Mouse (Mus musculus) olfactory bulb, adult 2 months (tissue): ENCODE data around the gene Fkbp6. TPM values are rescaled to one million over a fixed set of nuclear protein-coding genes. Genes with fewer than 3 reads are reported as not detected.

ENCODE experiments used
- H3K27ac ChIP-seq: fragments of 200-500 bp; 2 replicates; pipeline ENCODE4 v1.5.1; 2012; ENCODE audit warnings: low read depth, low read length; ENCODE audit not compliant: insufficient read depth
- H3K4me1 ChIP-seq: fragments of 200-500 bp; 2 replicates; pipeline ENCODE4 v1.6.1; 2012; ENCODE audit warnings: low read length; ENCODE audit not compliant: control insufficient read depth, insufficient read depth
- H3K4me3 ChIP-seq: fragments of 200-500 bp; 2 replicates; pipeline ENCODE4 v1.5.1; 2012; ENCODE audit warnings: mild to moderate bottlenecking, low read depth, low read length, moderate library complexity; ENCODE audit not compliant: insufficient read depth
- CTCF ChIP-seq: fragments of 200-500 bp; IDR thresholded peaks from 2 replicates; pipeline ENCODE4 v1.5.1; 2012; ENCODE audit warnings: low read depth, mild to moderate bottlenecking, low read length, moderate library complexity; ENCODE audit not compliant: insufficient read depth
- POLR2A ChIP-seq: fragments of 200-500 bp; IDR thresholded peaks from 2 replicates; pipeline ENCODE4 v1.6.1; 2012; ENCODE audit warnings: mild to moderate bottlenecking, low read depth, low read length, moderate library complexity; ENCODE audit not compliant: insufficient read depth
- WGBS: fragments of 180-500 bp; shearing (Covaris S2); methylation state at CpG from one replicate; pipeline ENCODE4 v1.1.7; 2018; 5-methylcytosine and 5-hydroxymethylcytosine counted together
- polyA plus RNA-seq: library from polyadenylated mRNA; stranded (reverse); fragments of >200 nt; gene quantifications from 2 replicates; pipeline ENCODE4 v1.2.4, GENCODE M21; 2012; ENCODE audit warnings: low replicate concordance; ENCODE audit not compliant: missing spikeins, insufficient read depth, insufficient read length

Fkbp6 gene
- polyA plus RNA-seq, 1 experiment = not detected

- no peaks in the 10 kb centered on the region for H3K4me1 ChIP-seq
- WGBS = 93% methylated on average over 2 of the region's 2 CpGs
- H3K27ac ChIP-seq = no peak overlapping the region
- H3K4me3 ChIP-seq = no peak overlapping the region
- TF ChIP-seq CTCF (no peak), POLR2A (no peak)
These were observed 9.9 kb upstream of the Fkbp6 start for GRCm38 (mm10) chr5:135359772-135360171.

DNA sequence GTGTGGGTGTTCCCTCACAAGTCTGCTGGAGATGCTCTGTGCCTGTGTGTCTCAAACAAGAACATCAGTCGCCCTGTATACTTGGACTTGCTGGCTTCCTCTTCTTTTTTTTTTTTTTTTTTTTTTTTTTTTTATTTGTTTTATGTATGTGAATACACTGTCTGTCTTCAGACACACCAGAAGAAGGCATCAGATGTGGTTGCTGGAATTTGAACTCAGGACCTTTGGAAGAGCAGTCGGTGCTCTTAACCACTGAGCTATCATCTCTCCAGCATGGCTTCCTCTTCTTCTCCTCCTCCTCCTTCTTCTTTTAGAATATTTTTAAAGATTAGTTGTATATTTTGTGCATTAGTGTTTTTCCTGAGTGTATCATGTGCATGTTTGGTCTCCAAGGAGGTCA, 7.7 kb upstream of the Fkbp6 start:
- 78% methylated on average over 2 of the region's 2 CpGs for WGBS
- no peaks in the 10 kb centered on the region for H3K4me1 ChIP-seq
- no peak overlapping the region for H3K27ac ChIP-seq
- TF ChIP-seq POLR2A (no peak), CTCF (no peak)
- H3K4me3 ChIP-seq = no peak overlapping the region

DNA sequence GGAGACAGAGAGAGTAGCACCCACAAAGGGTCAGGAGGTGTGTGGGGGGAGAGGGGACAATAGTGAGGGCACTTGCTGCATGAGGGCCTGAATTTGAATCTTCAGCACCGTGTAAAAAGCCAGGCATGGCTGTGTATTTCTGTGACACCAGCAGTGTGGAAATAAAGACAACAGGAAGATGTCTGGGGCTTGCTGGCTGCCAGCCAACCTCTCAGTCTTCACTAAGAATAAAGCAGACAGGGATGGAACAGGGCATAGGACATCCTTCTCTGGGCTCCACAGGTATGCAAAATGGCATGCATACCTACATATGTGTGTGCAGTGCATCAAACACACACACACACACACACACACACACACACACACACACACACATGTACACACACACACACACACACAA, 6.2 kb upstream of the Fkbp6 start:
- 11% methylated on average over 1 of the region's 1 CpGs for WGBS
- TF ChIP-seq CTCF = no peak
- TF ChIP-seq POLR2A = no peak
- no peaks in the 10 kb centered on the region for H3K4me1 ChIP-seq
- H3K27ac ChIP-seq = no peak overlapping the region
- H3K4me3 ChIP-seq = no peak overlapping the region

DNA sequence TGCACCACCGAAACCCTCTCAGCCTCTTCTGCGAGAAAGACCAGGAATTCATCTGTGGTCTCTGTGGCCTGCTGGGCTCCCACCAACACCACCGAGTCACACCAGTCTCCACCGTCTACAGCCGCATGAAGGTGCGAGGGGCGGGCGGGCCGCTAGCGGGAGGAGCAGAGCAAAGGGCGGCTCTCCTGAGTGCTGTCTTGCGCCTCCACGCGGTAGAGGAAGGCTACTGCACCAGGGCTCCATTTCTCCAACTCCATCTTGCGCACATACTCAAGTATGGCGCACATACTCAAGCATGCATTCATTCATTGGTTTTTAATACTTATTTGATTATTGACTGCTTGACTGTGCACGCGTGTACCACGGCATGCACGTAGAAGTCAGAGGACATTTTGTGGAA, 3.7 kb upstream of the Fkbp6 start:
- H3K27ac ChIP-seq = no peak overlapping the region
- TF ChIP-seq POLR2A (no peak), CTCF (no peak)
- H3K4me3 ChIP-seq = no peak overlapping the region
- WGBS = 20% methylated on average over 20 of the region's 20 CpGs
- no peaks in the 10 kb centered on the region for H3K4me1 ChIP-seq

GRCm38 (mm10) chr5:135352995-135353394, 3.2 kb upstream of the Fkbp6 start, which contains the start of gene Trim50:
Gene Trim50 (plus strand): TSS chr5:135353295.
- Histone ChIP-seq H3K4me3 (no peak within 1 kb of the TSS), H3K4me1 (no peaks in the 10 kb centered on the region), H3K27ac (no peak within 1 kb of the TSS)
- TF ChIP-seq POLR2A (no peak), CTCF (no peak)
- WGBS = 53% methylated on average over 9 of the region's 9 CpGs

GRCm38 (mm10) chr5:135351606-135352005, 1.8 kb upstream of the Fkbp6 start:
- 86% methylated on average over 13 of the region's 13 CpGs for WGBS
- Histone ChIP-seq H3K4me3 (no peak overlapping the region), H3K27ac (no peak overlapping the region), H3K4me1 (no peaks in the 10 kb centered on the region)
- TF ChIP-seq POLR2A (no peak), CTCF (no peak)

DNA sequence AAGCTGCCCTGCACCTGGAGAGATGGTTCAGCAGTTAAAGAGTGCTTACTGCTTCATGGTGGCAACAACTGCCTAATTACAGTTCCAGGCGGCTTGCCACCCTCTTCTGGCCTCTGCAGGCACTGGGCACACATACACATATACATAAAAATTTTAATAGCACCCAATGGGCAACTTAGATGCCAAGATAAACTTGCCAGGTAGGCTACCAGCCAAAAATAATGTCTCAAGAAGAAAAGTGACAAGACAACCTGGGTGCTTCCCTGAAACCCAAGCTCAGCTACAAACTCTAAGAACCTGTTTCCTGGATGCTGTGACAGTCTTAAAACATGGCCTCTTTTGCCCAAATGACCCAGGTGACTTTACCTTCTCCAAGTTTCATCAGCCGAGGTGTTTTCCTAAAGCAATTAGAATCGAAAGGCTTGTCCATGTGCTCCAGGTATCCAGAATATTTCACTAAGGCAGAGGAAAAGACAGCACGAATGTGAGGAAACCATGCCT, 2.3 kb downstream of the Fkbp6 start:
- Histone ChIP-seq H3K27ac (no peak overlapping the region), H3K4me1 (no peaks in the 10 kb centered on the region), H3K4me3 (no peak overlapping the region)
- TF ChIP-seq POLR2A (no peak), CTCF (no peak)
- WGBS = 70% methylated on average over 4 of the region's 4 CpGs

- WGBS = 16% methylated on average over 1 of the region's 1 CpGs
These were observed 3.4 kb downstream of the Fkbp6 start for GRCm38 (mm10) chr5:135346430-135346829.

DNA sequence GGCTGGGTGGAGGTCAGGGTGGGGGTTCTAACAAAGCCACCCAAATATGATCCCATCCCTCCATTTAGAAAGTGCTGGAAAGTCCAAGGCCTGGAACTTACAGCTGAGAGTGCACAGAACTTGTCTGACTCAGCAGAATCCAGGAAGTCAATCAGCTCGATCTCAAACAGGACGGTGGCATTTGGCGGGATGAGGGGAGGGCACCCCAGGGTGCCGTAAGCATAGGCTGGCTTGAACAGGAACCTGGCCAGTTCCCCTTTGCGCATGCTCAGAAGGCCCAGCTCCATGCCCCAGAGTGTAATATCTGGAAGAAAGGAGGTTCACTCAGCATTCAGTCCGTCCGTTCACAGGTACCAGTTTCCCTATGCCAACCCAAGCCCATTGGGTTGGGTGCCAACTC, 3.9 kb downstream of the Fkbp6 start:
- no peak overlapping the region for H3K4me3 ChIP-seq
- no peaks in the 10 kb centered on the region for H3K4me1 ChIP-seq
- no peak for TF ChIP-seq POLR2A
- TF ChIP-seq CTCF = no peak
- 72% methylated on average over 7 of the region's 7 CpGs for WGBS
- no peak overlapping the region for H3K27ac ChIP-seq

More at GRCm38 (mm10) chr5:135346430-135346829, 3.4 kb downstream of the Fkbp6 start:
- no peaks in the 10 kb centered on the region for H3K4me1 ChIP-seq
- H3K4me3 ChIP-seq = no peak overlapping the region
- H3K27ac ChIP-seq = no peak overlapping the region
- TF ChIP-seq CTCF = no peak
- no peak for TF ChIP-seq POLR2A

DNA sequence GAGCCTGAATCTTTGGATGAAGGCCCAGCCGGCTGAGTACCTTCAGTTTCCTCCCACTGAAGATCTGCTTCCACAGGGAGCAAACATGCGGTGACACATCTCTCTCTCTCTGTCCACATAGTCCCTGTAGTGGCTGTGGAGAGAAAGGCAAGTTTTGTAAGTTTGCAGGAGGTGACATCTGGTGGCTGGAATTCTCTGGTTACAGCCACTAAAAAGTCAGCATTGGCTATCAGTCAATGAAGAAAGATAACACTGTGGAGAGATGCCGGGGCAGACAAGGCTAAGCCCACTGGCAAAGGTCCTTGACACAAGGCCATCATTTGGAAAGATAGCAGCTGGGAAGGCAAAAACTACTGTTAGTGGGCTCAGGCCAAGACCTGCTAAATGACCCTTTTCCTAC, 12.3 kb downstream of the Fkbp6 start:
- H3K4me3 ChIP-seq = no peak overlapping the region
- TF ChIP-seq POLR2A (no peak), CTCF (no peak)
- 78% methylated on average over 3 of the region's 3 CpGs for WGBS
- no peak overlapping the region for H3K27ac ChIP-seq
- no peaks in the 10 kb centered on the region for H3K4me1 ChIP-seq
